Mouse (Mus musculus): ENCODE measurements at regions not wholly inside any gene's neighbourhood (a gene's known extent, or its start where the extent isn't known, plus 50 kb on each side); places are given as distances from the start of the nearest gene placed in this dataset.

GRCm38 (mm10) chr1:73070126-73070525 is 54.4 kb upstream of the Tnp1 start:
- no peak for TF ChIP-seq CHD1 (IDR thresholded peaks at IDR 0.05; ENCODE audit: low read depth, low read length)
- no peak for TF ChIP-seq CTCF (IDR thresholded peaks at IDR 0.05 in 2 of 3, conservative IDR thresholded peaks at IDR 0.05 in 1 of 3; ENCODE audit: control insufficient read depth in 1 of 3, insufficient read depth in 1 of 3, low read depth in 2 of 3, low read length in 3 of 3, poor library complexity in 1 of 3, severe bottlenecking in 1 of 3)
- TF ChIP-seq SMC3 (IDR thresholded peaks at IDR 0.05; ENCODE audit: low read depth, low read length), result no peak
- TF ChIP-seq BHLHE40 (IDR thresholded peaks at IDR 0.05; ENCODE audit: borderline replicate concordance, low read depth, low read length), result no peak
- TF ChIP-seq POLR2A (IDR thresholded peaks at IDR 0.05; ENCODE audit: control insufficient read depth in 1 of 2, insufficient read depth in 1 of 2, low read depth in 1 of 2, low read length in 2 of 2, poor library complexity in 1 of 2), result no peak
- TF ChIP-seq GABPA (IDR thresholded peaks at IDR 0.05; ENCODE audit: low read depth, low read length), result no peak
- TF ChIP-seq ZKSCAN1 (IDR thresholded peaks at IDR 0.05; ENCODE audit: low read depth, low read length), result no peak
- TF ChIP-seq KAT2A (conservative IDR thresholded peaks at IDR 0.05; ENCODE audit: low read depth, low read length), result no peak
- TF ChIP-seq MAZ (IDR thresholded peaks at IDR 0.05; ENCODE audit: low read depth, low read length), result no peak
- TF ChIP-seq EP300 (IDR thresholded peaks at IDR 0.05; ENCODE audit: low read depth in 1 of 2, low read length in 2 of 2), result no peak
- TF ChIP-seq MAX (IDR thresholded peaks at IDR 0.05; ENCODE audit: low read length), result no peak
- no peak for TF ChIP-seq ZC3H11A (IDR thresholded peaks at IDR 0.05; ENCODE audit: low read depth, low read length)
- no peak for TF ChIP-seq TAL1 (IDR thresholded peaks at IDR 0.05; ENCODE audit: low read length)
